Mouse (Mus musculus) spleen, adult 12 weeks (tissue): ENCODE measurements around the gene Znhit2.

Experiments
- DNase-seq: peaks from one replicate; pipeline ENCODE4 v3.0.0; 2022; ENCODE audit warnings: low spot score

Gene Znhit2

DNA sequence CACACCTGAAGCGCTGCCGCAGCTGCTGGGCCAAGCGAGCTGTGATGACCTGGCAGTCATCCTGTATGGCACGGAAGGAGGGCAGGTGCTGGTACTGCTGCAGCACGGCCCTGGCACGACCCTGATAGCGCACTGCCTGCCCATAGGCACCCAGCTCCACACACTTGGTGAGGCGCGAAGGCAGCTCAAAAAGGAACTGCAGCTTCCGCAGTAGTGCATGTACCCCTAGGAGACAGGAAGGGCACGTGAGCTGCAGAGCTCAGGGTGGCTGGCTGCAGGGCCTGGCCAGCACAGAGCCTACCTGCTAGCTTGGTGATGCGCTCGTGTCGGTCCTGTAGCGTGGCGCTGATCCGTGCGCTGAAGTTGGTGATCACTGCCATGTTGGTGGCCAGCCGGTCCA, 10.3 kb downstream of the Znhit2 start:
- no peak for DNase-seq

- no peak for DNase-seq
These were observed 12.9 kb downstream of the Znhit2 start for GRCm38 (mm10) chr19:6073889-6074288.

GRCm38 (mm10) chr19:6076564-6077393, 15.8 kb downstream of the Znhit2 start, which contains the start of gene Vps51:
Gene Vps51, minus strand, starts transcription at chr19:6077231.
- peak; percentile 71 for DNase-seq

GRCm38 (mm10) chr19:6079983-6080480, 19.0 kb downstream of the Znhit2 start, which contains the start of gene Tmem262:
Gene Tmem262, plus strand, starts transcription at chr19:6080033.
- DNase-seq, result no peak

GRCm38 (mm10) chr19:6082156-6082555, 21.2 kb downstream of the Znhit2 start, which contains the start of gene Gm28374:
Gene Gm28374, minus strand, starts transcription at chr19:6082256.
- no peak for DNase-seq

DNA sequence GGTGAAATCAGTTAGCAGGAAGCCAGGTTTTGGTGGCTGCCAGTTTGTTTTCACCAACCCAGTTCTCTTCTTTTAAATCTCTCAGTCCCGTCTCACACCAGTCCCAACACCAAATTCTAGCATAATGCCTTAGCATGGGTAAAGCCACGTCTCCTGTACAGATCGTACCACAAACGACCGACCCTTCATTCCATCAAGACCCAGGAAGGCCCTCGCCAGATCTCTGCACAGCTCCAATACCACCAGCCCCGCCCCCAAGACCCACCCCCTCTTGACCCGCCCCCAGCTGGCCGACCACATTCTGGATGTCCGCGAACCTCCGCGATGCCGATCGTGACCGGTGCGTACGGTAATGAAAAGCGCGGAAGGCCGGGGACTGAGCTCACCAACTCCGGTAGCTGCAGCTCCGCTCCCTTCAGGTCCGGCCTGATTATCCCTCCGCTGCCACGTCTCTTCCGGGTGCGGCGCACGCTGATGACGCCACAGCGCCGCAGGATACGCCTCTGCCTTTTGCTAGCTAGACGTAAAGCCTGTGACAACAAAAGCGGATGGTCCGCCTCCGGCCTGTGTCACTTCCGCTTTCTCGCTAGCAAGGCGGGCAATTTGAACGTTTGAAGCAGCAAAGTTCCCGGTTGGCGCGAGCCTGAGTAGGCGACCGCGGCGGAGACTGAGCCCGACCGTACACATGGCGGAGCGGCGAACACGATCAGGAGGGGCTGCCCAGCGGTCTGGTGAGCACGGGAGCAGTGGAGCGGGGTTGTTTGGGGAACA, 23.7 kb downstream of the Znhit2 start, which contains the start of the genes Zfpl1 and Cdca5:
Gene Zfpl1 (minus strand): TSS at position 479 of the 771 bp plus-strand sequence.
Gene Cdca5 (plus strand): TSS at position 506 of the 771 bp plus-strand sequence.
- peak; percentile 94 for DNase-seq

DNA sequence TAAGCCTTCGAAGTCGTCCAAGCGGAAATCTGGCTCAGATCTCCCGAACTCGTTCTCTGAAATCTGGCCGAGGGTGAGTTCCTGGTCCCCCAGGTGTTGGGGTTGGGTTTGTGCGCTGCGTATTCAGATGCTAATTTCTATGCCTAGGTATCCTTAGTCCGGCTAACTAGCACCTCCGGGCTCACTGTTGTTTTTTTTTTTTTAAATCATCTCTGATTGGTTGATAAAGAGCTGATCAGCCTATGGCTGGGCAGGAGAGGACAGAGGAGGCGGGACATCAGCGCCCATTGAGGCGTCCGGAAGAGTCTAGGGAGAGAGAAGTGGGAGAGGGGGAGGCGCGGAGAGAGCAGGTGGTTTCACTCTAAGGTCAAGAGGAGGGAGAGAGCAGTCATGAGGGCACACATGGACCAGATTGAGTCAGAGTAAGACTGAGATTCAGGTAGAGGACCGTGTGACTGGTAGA, 24.5 kb downstream of the Znhit2 start:
- DNase-seq, result peak; percentile 67

GRCm38 (mm10) chr19:6088841-6089240, 27.8 kb downstream of the Znhit2 start:
- DNase-seq, result no peak

DNA sequence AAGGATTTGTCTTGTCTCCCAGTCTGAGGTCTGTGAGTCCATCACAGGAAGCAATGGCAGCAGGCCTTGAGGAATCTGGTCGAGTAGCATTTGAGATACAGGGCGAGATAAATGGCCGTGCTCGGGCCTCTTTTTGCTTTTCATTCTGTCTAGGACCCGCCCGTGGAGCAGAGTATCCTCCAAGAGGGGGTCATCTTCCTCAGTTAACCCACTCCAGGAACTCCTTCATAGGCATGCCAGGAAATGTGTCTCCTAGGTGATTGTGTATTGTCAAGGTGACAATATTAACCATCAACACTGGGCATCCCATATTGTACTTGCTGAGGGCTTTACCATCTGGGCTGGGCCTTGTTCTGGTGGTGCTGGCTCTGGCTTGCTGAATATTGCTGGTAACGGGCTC, 33.1 kb downstream of the Znhit2 start, which contains the start of gene AC131692.1:
Gene AC131692.1 (plus strand): TSS at position 301 of the 400 bp plus-strand sequence.
- no peak for DNase-seq

- DNase-seq, result no peak
These were observed 36.9 kb downstream of the Znhit2 start for GRCm38 (mm10) chr19:6097847-6098246.

DNA sequence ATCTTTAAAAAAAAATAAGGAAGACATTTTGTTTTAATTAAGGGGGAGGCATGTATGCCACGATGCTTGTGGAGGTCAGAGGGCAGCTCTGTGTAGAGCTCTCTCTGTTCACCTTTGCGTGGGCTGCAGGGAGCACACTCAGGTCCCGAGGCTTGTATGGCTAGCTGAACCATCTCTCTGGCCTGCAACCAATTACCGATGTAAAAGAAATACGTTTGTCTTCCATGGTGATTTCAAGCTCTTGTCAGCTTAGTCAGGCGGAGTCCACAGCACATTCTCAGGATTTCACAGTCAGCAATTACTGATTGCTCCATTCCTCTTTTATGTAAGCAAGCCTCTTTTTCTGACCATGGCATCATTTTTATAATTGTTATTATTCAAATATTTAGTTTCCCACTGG, 40.2 kb downstream of the Znhit2 start:
- DNase-seq, result no peak

- DNase-seq, result peak; percentile 76
These were observed 41.3 kb downstream of the Znhit2 start for GRCm38 (mm10) chr19:6102169-6102853.

GRCm38 (mm10) chr19:6104476-6104875, 43.5 kb downstream of the Znhit2 start:
- no peak for DNase-seq

- no peak for DNase-seq
These were observed 44.6 kb downstream of the Znhit2 start, which contains the start of gene Naaladl1 for GRCm38 (mm10) chr19:6105586-6105985. Gene Naaladl1, plus strand, starts transcription at chr19:6105782.
